Comparison of ENCODE assay signal across 8 mouse cellular contexts in the genomic region with DNA sequence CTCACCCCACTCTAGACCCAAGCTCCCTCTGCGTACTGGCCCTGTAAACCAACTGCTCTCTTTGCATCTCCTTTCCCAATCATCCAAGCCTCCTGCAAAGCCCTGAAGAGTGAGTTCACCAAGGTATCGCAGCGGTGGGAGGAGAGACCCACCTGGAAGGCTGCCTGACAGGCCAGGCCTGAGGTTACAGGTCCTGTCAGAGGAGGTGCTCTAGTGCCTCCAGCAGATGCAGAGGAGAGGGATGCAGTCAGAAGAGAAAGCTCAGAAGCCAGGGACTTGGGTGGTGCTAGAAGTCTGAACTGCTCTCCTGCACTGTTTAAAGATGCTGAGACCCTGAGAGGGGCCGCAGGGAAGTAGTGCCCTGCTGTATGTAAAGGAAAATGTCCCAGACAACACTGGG. TPM values are rescaled to one million over a fixed set of nuclear protein-coding genes. Genes with fewer than 3 reads are reported as not detected.
DNase-seq lines count a peak whose midpoint lies in the region; ATAC-seq lines count a peak whose summit lies in the region.

No protein-coding gene starts in this region.

- no peak for ATAC-seq in heart, embryonic 12.5 days (ENCODE audit: insufficient number of reproducible peaks, low FRiP score)
- ATAC-seq in embryonic facial prominence, embryonic 13.5 days (ENCODE audit: insufficient number of reproducible peaks, insufficient read depth, low FRiP score, low TSS enrichment, low read depth) = no peak
- ATAC-seq in hindbrain, embryonic 16.5 days = no peak
- ATAC-seq in midbrain, embryonic 13.5 days = no peak

- H3K4me3 ChIP-seq in heart, embryonic 12.5 days = 0 out of 2 replicates have a peak overlapping the region, but pooled peaks have one; percentile 4
- no peak overlapping the region for H3K4me3 ChIP-seq in embryonic facial prominence, embryonic 13.5 days
- no peak overlapping the region for H3K4me3 ChIP-seq in hindbrain, embryonic 16.5 days (ENCODE audit: low read length)
- peak overlapping the region; percentile 92 for H3K4me3 ChIP-seq in midbrain, embryonic 13.5 days (replicated peaks)

- H3K4me1 ChIP-seq in heart, embryonic 12.5 days (replicated peaks) = peaks cover 42% of the 10 kb centered on the region
- peaks cover 35% of the 10 kb centered on the region for H3K4me1 ChIP-seq in embryonic facial prominence, embryonic 13.5 days
- H3K4me1 ChIP-seq in hindbrain, embryonic 16.5 days (ENCODE audit: control insufficient read depth, insufficient read depth, low read depth, low read length) = peaks cover 31% of the 10 kb centered on the region
- peaks cover 43% of the 10 kb centered on the region for H3K4me1 ChIP-seq in midbrain, embryonic 13.5 days (replicated peaks)

- H3K36me3 ChIP-seq in heart, embryonic 12.5 days = peaks cover 34% of the 10 kb centered on the region
- peaks cover 31% of the 10 kb centered on the region for H3K36me3 ChIP-seq in embryonic facial prominence, embryonic 13.5 days
- H3K36me3 ChIP-seq in hindbrain, embryonic 16.5 days (ENCODE audit: control insufficient read depth, insufficient read depth, low read length) = 0 out of 2 replicates have a peak, but pooled peaks cover 6% of the 10 kb centered on the region
- H3K36me3 ChIP-seq in midbrain, embryonic 13.5 days = peaks cover 37% of the 10 kb centered on the region

- H3K27me3 ChIP-seq in heart, embryonic 12.5 days (replicated peaks) = no peaks in the 10 kb centered on the region
- H3K27me3 ChIP-seq in embryonic facial prominence, embryonic 13.5 days = no peaks in the 10 kb centered on the region
- no peaks in the 10 kb centered on the region for H3K27me3 ChIP-seq in hindbrain, embryonic 16.5 days (replicated peaks; ENCODE audit: control insufficient read depth, insufficient read depth, low read length)
- no peaks in the 10 kb centered on the region for H3K27me3 ChIP-seq in midbrain, embryonic 13.5 days

- no peak for DNase-seq in heart, postnatal 10 days
- no peak for DNase-seq in natural killer cell, adult 2 months (ENCODE audit: low spot score in 2 of 2)
- no peak for DNase-seq in right cerebral cortex, postnatal 25 days
- DNase-seq in kidney, adult 18-20 months = no peak

- H3K9me3 ChIP-seq in heart, embryonic 12.5 days (replicated peaks) = no peaks in the 10 kb centered on the region
- H3K9me3 ChIP-seq in embryonic facial prominence, embryonic 13.5 days = no peaks in the 10 kb centered on the region
- no peaks in the 10 kb centered on the region for H3K9me3 ChIP-seq in hindbrain, embryonic 16.5 days (ENCODE audit: control insufficient read depth, low read length)
- H3K9me3 ChIP-seq in midbrain, embryonic 13.5 days = no peaks in the 10 kb centered on the region

- intact Hi-C loops in heart, postnatal 10 days (cut with DNase I) = no loop called here

- WGBS in heart, embryonic 12.5 days = 65% methylated on average over 4 of the region's 4 CpGs
- WGBS in embryonic facial prominence, embryonic 13.5 days = 86% methylated on average over 4 of the region's 4 CpGs
- WGBS in hindbrain, embryonic 16.5 days = 91% methylated on average over 4 of the region's 4 CpGs
- 98% methylated on average over 4 of the region's 4 CpGs for WGBS in midbrain, embryonic 13.5 days

- H3K4me2 ChIP-seq in heart, embryonic 12.5 days = peak overlapping the region; percentile 83
- H3K4me2 ChIP-seq in embryonic facial prominence, embryonic 13.5 days = peak overlapping the region; percentile 86; the same call in 1 of the 2 replicates
- peak overlapping the region; percentile 27 for H3K4me2 ChIP-seq in hindbrain, embryonic 16.5 days (ENCODE audit: low read length)
- H3K4me2 ChIP-seq in midbrain, embryonic 13.5 days (replicated peaks) = peak overlapping the region; percentile 85

- peak overlapping the region; percentile 56 for H3K27ac ChIP-seq in heart, embryonic 12.5 days (ENCODE audit: poor library complexity, severe bottlenecking)
- no peak overlapping the region for H3K27ac ChIP-seq in embryonic facial prominence, embryonic 13.5 days
- 0 out of 2 replicates have a peak overlapping the region, but pooled peaks have one; percentile 34 for H3K27ac ChIP-seq in hindbrain, embryonic 16.5 days (ENCODE audit: low read depth, low read length)
- peak overlapping the region; percentile 53; the same call in 1 of the 2 replicates for H3K27ac ChIP-seq in midbrain, embryonic 13.5 days

- H3K9ac ChIP-seq in heart, embryonic 12.5 days = peak overlapping the region; percentile 66; the same call in 1 of the 2 replicates
- H3K9ac ChIP-seq in embryonic facial prominence, embryonic 13.5 days = peak overlapping the region; percentile 95
- H3K9ac ChIP-seq in hindbrain, embryonic 16.5 days (ENCODE audit: low read depth, low read length) = peak overlapping the region; percentile 36; the same call in 1 of the 2 replicates
- peak overlapping the region; percentile 97 for H3K9ac ChIP-seq in midbrain, embryonic 13.5 days (replicated peaks)

RNA-seq across cellular contexts. Expression of a gene that starts 2.4 kb away (rescaled TPM):
- polyA plus RNA-seq in heart, embryonic 12.5 days (2016; fragmentation: Nextera tagmentation; extraction: Ambion mirVana) = 50.2 and 53.9 TPM in 2 replicates
- 10 to 100 TPM; 74.8 to 97.1 TPM for total RNA-seq in heart, postnatal 10 days (2021)
- polyA plus RNA-seq in embryonic facial prominence, embryonic 13.5 days (2015; fragmentation: Nextera tagmentation; extraction: Ambion mirVana) = 45.9 and 48.2 TPM in 2 replicates
- 18.3 and 38.5 TPM in 2 replicates for polyA plus RNA-seq in hindbrain, embryonic 16.5 days (2015; fragmentation: Nextera tagmentation; extraction: Ambion mirVana)
- polyA plus RNA-seq in midbrain, embryonic 13.5 days (2015; fragmentation: Nextera tagmentation; extraction: Ambion mirVana) = 34.9 and 51.9 TPM in 2 replicates

RNA-seq across cellular contexts. Expression of a gene that starts 17.1 kb away (rescaled TPM):
- 543 and 550 TPM in 2 replicates for polyA plus RNA-seq in heart, embryonic 12.5 days (2016; fragmentation: Nextera tagmentation; extraction: Ambion mirVana)
- 10 to 100 TPM; 36.1 to 38.1 TPM for total RNA-seq in heart, postnatal 10 days (2021)
- 57.6 and 63.3 TPM in 2 replicates for polyA plus RNA-seq in embryonic facial prominence, embryonic 13.5 days (2015; fragmentation: Nextera tagmentation; extraction: Ambion mirVana)
- 3.7 and 15.9 TPM in 2 replicates for polyA plus RNA-seq in hindbrain, embryonic 16.5 days (2015; fragmentation: Nextera tagmentation; extraction: Ambion mirVana)
- 5.4 and 6.3 TPM in 2 replicates for polyA plus RNA-seq in midbrain, embryonic 13.5 days (2015; fragmentation: Nextera tagmentation; extraction: Ambion mirVana)

RNA-seq across cellular contexts. Expression of a gene that starts 25.0 kb away (rescaled TPM):
- 1,739 and 1,749 TPM in 2 replicates for polyA plus RNA-seq in heart, embryonic 12.5 days (2016; fragmentation: Nextera tagmentation; extraction: Ambion mirVana)
- total RNA-seq in heart, postnatal 10 days (2021) = 1,000 to 10,000 TPM; 6,124 to 6,345 TPM
- 4.7 and 11.8 TPM in 2 replicates for polyA plus RNA-seq in embryonic facial prominence, embryonic 13.5 days (2015; fragmentation: Nextera tagmentation; extraction: Ambion mirVana)
- 1.7 and 2.0 TPM in 2 replicates for polyA plus RNA-seq in hindbrain, embryonic 16.5 days (2015; fragmentation: Nextera tagmentation; extraction: Ambion mirVana)
- polyA plus RNA-seq in midbrain, embryonic 13.5 days (2015; fragmentation: Nextera tagmentation; extraction: Ambion mirVana) = 1.4 and 2.3 TPM in 2 replicates

RNA-seq across cellular contexts. Expression of a gene that starts 33.2 kb away (rescaled TPM):
- 0.54 and 0.83 TPM in 2 replicates for polyA plus RNA-seq in heart, embryonic 12.5 days (2016; fragmentation: Nextera tagmentation; extraction: Ambion mirVana)
- total RNA-seq in heart, postnatal 10 days (2021) = under 1 TPM; 0.81 to 0.87 TPM
- polyA plus RNA-seq in embryonic facial prominence, embryonic 13.5 days (2015; fragmentation: Nextera tagmentation; extraction: Ambion mirVana) = 1.4 and 2.4 TPM in 2 replicates
- polyA plus RNA-seq in hindbrain, embryonic 16.5 days (2015; fragmentation: Nextera tagmentation; extraction: Ambion mirVana) = 2.8 TPM in 2 replicates
- polyA plus RNA-seq in midbrain, embryonic 13.5 days (2015; fragmentation: Nextera tagmentation; extraction: Ambion mirVana) = 1.5 and 2.3 TPM in 2 replicates

RNA-seq across cellular contexts. Expression of a gene that starts 38.6 kb away (rescaled TPM):
- polyA plus RNA-seq in heart, embryonic 12.5 days (2016; fragmentation: Nextera tagmentation; extraction: Ambion mirVana) = 3.0 and 4.1 TPM in 2 replicates
- 1 to 10 TPM; 3.2 to 3.5 TPM for total RNA-seq in heart, postnatal 10 days (2021)
- polyA plus RNA-seq in embryonic facial prominence, embryonic 13.5 days (2015; fragmentation: Nextera tagmentation; extraction: Ambion mirVana) = 6.6 and 9.4 TPM in 2 replicates
- 16.3 and 16.5 TPM in 2 replicates for polyA plus RNA-seq in hindbrain, embryonic 16.5 days (2015; fragmentation: Nextera tagmentation; extraction: Ambion mirVana)
- polyA plus RNA-seq in midbrain, embryonic 13.5 days (2015; fragmentation: Nextera tagmentation; extraction: Ambion mirVana) = 5.5 and 8.2 TPM in 2 replicates

Comparison
In these comparisons a context has a peak if more than half of its experiments do, and no peak if none do; other contexts are left out.
1. H3K4me2 ChIP-seq: peak in every context shown above with its lines; median percentile 86 in embryonic facial prominence, embryonic 13.5 days; 85 in midbrain, embryonic 13.5 days; 83 in heart, embryonic 12.5 days; 27 in hindbrain, embryonic 16.5 days.
2. H3K4me3 ChIP-seq: peak in heart, embryonic 12.5 days (single experiment) and midbrain, embryonic 13.5 days (single experiment); none in embryonic facial prominence, embryonic 13.5 days (single experiment) and hindbrain, embryonic 16.5 days (single experiment).
3. H3K9ac ChIP-seq: peak in every context shown above with its lines; median percentile 97 in midbrain, embryonic 13.5 days; 95 in embryonic facial prominence, embryonic 13.5 days; 66 in heart, embryonic 12.5 days; 36 in hindbrain, embryonic 16.5 days.
4. RNA of a gene that starts 25.0 kb away (polyA plus RNA-seq): 1,739 to 1,749 TPM in heart, embryonic 12.5 days; 4.7 to 11.8 TPM in embryonic facial prominence, embryonic 13.5 days, 1.4 to 2.3 TPM in midbrain, embryonic 13.5 days and 1.7 to 2.0 TPM in hindbrain, embryonic 16.5 days; every median in the first group is over 100 times any median in the second.